Mouse (Mus musculus) layer of hippocampus, adult 8-10 months (tissue): Measurements from ENCODE around the gene Tpra1. TPM values are rescaled to one million over a fixed set of nuclear protein-coding genes. Genes with fewer than 3 reads are reported as not detected.
A peak's percentile ranks its signal among the peaks of the same experiment; 100 is the strongest.

Source experiments
- DNase-seq, 2 experiments: peaks; one replicate each; pipeline ENCODE4 v3.0.0; 2022; ENCODE audit warnings: low spot score in 2 of 2
- total RNA-seq, 4 experiments: library from RNA; stranded (reverse); gene quantifications; 2 replicates each; pipeline ENCODE4 v1.2.4; 2022

Gene Tpra1
- total RNA-seq, 4 experiments from 2014 or later: 43.9 to 50.8 (median 49.6) TPM

DNA sequence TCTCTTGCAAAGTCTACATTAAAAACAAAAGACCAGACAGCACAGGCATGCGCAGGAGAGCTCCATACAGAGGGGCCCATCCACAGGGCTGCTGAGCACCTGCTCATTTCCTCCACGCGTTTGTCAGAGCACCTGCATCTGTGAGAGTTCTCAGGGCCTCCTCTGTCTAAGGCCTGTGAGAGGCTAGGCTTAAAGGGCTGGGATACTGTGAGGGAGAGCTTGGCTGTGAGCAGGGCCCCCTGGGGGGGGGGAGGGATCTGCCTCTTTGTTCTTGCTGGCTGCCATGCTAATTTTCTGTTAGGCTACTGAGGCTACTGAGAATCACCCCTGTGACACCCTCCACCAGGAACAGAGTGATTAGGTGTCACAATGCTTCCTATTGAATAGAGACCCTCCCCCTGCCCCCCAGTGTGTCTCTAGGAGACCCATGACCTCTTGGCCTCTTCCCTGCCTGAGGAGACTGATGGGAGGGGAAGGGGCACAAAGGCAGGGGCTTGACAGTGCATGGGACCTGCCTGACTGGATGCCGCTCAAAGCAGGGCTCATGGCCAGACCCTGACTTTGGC is 23.7 kb downstream of the Tpra1 start:
- DNase-seq: no peak

DNA sequence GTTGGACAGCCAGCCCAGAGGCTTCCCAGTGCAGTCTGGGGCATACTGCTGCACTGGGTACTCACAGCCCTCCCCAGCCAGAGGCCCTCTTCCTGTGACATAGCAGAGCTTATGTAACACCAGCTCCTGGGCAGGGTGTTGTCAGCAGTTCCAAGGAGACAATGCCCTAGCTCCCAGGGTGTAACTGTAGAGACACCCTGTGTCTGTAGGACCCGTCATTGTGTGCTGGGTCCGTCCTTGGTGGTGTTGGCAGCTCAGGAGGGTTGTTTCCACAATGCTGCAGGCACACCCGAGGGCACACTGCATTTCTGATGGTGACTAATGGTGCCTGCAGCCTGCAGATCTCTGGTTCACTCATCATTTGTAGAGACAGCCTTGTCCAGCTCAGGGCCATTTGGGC is 24.8 kb downstream of the Tpra1 start:
- no peak for DNase-seq

DNA sequence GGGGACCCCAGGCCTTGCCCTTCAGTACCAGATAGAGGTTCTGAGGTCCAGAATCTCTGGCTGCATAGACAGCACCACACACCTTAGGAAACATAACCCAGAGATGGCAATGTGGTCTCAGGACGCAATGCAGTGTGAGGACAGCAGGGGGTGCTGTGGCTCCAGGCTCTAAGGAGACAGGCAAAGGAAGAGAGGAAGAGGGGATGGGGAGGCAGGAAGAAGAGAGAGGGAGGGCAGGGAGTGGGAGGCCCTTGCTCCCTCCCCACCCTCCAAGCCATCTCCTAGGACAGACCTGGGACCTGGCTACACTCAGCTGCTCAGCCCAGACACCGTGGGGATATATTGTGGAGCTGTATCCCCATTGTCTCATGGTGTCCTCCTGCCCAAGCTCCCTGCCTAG is 25.5 kb downstream of the Tpra1 start:
- peak; percentile 68 to 89 for DNase-seq

DNA sequence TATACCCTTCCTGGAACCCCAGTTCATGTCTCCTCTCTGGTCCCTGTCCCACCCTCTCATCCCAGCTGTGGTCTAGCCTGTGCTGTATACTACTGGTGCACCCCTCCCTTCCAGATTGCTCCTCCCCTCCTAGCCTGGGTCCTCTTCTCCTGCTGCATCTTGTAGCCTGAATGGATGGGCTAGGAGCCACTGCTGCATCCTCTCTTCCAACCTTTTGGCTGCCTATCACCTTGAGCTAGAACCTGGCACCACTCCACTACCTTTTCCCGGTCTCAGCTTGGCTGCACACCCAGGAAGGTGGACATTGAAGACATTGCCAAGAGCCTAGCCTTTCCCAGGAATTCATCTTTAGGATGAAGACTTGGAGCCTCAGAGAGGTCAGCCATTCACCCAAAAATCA is 26.0 kb downstream of the Tpra1 start:
- DNase-seq: no peak

DNA sequence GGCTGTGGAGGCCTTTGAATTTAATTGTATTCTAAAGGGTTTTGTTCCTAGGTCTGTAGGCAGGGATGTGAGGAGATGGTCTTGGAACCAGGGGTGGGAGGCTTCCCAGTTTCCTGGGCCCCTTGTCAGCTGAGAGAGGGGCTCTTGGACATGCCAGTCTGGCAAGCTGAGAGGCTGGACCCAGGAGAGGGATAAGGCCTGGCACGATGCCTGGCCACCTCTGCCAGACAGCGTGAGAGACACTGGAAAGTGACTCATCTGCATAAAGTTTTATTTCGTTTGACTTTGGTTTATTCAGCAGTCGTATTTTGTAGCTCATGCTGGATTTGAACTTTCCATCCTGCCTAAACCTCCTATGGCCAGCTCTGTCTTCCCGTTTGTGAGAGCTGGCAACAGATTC is 26.5 kb downstream of the Tpra1 start:
- no peak for DNase-seq

DNA sequence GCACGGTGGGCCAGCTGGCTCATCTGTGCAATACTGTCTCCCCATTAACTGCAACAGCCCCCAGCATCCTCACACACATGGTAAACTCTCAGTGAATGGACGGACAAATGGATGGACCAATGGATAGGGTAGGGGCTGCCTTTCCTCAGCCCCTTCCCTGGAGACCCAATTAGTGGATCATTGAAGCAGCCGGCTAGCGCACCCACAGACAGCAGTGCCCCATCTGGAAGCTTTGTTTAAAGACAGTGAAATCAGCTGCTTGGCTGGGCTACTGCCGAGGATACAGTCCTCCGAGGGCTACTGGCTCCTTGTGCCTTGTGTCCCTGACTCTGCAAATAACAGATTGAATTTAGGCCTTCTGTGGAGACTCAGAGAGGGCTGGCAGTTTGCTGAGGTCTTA is 27.4 kb downstream of the Tpra1 start:
- DNase-seq: no peak

DNA sequence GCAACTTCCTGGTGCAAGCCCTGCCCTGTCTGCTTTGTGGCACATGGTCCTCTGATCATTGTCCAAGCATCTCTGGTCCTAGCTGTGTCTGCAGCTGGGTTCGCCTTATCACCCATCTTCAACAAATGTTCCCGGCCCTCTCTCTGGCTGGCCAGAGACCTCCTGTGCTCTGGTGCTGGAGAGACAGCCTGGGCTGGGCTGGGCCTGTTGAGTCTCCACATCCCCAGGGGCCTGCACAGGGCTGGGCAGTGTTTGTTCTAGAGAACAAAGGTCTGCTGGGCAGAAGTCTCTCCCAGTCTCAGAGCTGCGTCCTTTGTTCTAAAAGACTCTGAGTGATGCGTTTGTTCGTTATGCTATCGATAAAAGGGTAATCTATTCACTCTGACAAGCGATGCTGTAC is 28.0 kb downstream of the Tpra1 start:
- no peak for DNase-seq

DNA sequence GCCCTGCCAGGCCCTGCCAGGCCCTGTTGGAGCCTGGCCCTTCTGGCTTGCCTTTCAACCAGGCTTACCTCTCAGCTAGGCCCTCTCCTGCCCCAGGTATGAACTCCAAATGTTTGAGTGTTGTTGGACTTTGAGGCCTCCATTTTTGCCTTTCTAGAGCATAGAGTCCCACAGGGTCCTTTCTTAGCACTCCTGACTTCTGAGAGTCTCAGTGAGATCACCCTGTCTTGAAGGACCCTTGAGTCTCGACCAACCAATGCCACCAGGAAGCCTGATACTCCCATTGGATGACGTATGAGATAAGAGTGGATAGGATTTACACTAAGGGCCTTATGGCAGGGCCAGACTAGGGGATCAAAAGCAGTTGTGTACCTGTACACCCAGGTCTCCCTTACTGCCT is 29.4 kb downstream of the Tpra1 start:
- DNase-seq: no peak

DNA sequence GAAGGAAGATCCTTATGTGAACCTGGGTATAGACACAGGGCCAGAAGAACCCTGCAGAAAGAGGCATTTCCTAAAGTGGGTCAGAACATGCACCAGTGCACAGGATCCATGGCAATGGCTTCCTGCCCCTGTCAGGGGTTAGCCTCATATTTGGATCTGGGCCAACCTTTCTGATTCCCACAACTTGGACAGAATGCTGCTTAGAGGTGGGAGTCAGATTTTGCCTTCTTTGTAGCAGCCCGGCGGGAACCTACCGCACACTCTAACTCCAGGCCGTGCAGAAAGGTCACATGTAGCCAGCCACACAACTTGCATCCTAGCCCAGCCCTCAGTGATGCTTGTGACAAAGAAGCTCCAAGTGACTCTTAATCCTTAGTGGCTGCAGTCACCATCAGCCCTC is 32.1 kb downstream of the Tpra1 start:
- DNase-seq: no peak

DNA sequence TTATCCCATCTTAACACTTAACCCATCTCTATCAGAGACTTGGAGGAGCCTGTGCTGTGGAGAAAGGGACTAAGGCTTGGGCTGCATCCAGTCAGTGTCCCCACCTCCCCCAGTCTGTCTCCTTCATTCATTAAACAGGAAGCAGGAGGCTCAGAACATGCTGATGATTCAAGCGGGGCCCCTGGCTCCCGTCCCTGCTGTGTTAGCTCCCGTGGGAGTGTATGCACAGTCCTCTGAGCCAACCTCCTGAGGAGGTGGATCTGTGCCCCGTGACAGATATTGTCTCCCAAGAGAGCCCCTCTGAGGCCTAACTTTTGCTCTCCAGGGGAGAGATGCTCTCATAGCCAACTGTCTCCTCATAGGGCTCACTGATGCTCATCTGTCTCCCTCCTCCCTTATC is 32.8 kb downstream of the Tpra1 start:
- DNase-seq: peak; percentile 73 to 74

DNA sequence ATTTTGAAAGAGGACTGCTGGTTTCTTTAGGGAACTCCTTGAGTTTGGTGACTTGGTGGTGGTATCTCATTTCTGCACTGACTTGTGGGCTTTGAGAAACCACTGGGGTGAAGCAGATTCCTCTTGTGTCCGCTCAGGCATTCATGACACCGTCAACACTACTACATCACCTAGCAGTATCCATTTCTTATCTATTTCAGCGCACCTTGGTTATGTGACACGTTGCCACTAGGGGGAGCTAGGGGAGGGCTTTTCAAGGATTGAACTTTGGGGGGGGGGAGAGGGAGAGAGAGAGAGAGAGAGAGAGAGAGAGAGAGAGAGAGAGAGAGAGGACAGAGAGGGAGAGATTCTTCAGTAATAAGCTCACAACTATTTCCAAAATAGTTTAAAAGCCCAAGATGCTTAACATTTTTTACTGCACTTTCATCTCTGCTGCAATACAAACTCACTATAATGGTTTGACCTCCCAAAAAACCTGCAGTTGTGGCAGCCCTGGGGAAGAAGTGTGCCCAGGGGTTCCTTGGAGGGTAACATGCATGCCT is 33.8 kb downstream of the Tpra1 start:
- no peak for DNase-seq

DNA sequence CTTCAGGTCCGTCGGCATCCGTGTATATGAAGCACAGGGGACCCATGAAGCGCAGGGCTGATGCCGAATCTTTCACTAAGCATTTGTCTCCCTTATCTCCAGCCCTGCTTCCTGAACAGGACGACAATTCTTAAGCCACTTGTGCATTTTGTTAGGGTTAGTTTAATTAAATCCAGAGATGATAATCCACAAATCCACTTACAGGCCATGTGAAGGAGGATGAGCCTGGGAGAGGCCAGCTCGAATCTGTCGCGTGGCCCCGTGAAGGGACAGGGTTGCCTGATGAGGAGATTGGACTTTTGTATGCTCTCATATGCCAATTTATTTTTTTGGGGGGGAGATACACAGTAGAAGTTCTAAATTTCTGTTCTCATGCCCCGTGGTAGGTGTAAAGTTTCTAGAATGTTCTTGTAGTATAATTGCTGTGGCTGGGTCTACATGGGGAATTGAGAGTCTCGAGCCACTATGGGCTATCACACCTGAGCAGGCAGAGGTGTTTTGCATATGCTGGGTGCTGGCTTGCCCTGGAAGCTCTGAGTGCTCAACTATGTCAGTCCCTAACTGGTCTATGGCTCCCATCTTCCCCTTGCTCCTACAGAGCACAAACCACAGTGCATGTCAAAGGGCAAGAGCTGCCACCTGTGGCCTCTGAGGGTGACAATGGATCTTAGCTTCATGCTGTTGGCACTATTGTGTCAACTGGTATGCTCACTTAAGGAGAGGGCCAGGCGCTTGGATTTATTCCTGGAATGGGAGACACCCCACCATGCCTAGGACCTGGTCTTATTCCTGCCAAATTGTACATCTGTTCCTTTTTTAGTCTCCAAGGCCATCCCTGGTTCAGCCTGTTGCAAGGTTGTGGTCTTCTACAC is 34.5 kb downstream of the Tpra1 start:
- DNase-seq: no peak

DNA sequence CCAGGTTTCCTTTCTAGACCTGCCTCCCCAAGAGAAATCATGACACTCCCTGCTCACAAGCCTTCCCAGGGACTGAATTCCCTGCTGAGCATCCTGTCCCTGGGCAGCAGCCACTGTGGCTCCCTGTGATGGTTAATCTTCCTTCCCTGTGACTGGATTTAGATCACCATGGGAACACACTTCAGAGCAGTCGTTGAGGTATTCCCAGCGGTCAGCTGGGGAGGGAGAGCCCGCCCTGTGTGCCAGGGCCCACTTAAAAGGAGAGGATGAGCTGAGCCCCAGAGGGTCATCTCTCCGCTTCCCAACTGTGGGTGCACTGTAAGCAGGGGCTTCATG is 35.1 kb downstream of the Tpra1 start:
- no peak for DNase-seq

DNA sequence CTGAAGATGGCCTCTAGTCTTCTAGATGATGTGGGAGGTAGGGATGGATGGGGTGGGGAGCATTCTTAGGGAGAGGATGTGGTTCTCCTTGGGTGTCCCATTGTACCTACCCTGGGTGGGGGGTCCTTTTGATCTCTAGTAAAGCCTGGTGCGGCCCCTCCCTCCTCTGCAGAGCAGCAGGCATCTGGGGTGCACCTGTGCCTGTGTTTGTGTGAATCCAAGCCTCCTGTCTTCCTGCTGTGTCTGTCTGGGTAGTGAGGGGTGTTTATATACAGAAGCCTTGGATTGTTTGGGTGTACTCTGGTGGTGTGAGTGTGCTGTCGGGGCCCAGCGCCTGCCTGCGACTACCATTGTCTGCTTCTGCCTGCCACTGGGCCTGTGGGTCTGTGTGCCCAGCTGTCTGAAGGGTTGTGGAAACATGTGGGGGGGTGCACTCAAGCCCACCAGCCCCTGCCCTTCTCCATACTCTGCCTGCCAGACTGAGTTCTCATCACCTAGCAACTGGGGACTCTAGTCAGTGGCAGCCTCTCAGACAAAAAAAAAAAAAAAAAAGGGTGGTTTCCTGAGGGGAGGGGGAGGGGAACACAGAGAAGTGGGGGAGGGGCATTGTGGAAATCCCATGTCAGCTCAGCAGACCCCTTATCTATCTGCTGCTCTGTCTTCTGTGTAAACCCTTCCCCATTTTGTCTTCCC is 36.1 kb downstream of the Tpra1 start:
- no peak for DNase-seq

DNA sequence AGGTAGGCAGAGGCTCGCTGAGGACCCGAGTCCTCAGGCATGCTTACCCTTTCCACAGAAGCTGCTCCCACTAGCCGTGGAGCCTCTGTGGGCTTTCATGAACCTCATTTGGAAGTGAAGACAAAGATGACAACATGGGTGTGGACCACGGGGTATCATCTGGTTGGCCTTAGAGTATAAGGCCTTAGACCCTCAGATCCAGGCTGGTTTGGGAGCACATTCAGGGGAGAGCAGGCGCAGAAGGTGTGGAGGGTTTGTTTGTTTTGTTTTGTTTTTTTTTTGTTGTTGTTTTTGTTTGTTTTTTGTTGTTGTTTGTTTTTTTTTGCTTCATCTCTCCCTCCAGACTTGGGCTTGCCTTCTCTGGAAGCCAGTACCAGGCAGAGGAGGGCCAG is 36.6 kb downstream of the Tpra1 start:
- DNase-seq: no peak

DNA sequence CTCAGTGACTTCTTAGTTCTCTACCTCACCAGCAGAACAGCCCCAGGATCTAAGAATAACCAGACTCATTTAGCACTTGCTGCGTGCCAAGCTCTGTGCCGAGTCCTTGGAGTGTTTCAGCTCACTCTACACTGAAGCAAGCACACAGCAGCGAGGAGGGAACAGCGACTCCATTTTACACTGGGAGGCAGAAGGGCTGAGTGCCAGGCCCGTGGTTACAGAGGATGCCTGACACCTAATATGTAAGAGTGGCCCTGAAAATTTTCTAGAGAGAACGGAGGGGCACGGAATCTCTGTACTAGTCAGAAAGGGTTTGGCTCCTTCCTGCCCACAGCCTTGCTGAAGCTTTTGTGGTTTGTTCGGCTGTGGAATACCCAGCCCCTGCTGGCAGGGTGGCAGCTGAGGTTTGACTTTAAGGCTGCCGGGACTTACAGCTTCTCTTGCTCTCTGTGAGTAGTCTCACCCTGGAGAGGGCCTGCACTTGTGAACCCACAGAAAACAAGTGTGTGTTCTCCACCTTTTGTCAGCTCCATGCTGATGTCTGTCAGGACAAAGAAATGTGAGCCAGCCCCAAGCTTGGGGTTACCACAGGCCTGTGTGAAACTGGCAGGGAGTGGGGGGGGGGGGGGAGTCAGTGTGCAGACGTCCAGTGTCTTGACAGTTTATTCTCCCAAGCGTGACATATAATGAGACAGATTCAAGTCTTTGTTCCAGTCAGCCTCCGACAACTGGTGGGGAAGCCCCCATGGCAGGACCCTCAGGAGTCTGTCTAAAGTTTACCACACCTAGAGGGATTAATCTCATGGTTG is 37.4 kb downstream of the Tpra1 start:
- DNase-seq: no peak

DNA sequence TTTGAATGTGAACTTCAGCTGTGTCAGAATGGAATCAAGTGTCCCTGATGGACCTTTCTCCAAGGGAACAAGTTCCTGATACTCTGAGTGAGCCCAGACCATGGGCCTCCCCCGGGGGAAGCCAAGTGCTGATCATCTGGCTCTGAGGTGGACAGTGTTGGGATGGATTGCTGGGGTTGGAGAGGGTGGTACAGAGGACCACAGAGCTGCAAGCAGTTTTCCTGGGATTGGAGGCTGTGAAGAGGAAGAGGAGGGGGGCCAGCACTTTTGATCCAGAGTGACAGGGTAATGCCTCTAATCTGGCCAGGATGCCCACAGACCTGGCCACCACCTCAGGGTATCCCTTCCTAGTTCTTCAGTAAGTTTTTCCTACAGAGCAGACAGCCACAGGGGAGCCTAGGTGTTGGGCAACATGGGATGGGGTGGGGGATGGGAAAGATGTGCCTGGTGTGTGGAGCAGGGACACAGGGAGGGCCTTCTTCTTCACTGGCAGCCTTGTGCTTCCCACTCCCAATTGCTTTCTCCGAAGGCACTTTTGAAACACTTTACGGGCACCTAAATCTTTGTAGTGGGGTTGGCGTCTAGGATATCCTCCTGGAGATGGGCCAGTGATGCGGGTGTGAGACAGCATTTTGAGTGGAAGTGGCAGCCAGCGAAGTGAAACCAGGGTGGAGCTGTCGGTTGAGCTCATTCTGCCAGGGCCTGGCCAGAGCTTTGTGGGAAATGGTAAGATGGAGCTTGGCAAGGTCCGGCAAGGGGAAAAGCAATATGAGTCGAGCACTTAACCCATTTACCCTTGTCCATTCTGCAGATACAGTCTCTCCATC is 38.3 kb downstream of the Tpra1 start:
- no peak for DNase-seq

DNA sequence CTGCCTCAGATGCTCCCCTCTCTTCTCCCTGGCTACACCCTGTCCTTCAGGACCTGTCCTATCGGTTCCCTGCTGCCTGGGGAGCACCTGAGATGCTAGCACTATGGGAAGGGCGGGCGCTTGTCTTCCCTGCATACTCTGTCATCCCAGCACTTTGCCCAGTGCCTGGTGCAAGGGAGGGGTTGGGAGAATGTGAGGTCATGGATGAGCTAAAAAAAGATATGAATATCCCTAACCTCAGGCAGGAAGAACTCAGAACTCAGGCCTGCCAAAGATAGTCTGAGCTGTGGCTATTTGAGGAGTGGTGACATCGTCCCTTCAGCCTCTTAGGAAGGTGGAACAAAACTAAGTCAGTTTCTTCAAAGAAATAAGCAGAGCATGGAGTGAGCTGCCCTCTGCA is 39.6 kb downstream of the Tpra1 start:
- no peak for DNase-seq

DNA sequence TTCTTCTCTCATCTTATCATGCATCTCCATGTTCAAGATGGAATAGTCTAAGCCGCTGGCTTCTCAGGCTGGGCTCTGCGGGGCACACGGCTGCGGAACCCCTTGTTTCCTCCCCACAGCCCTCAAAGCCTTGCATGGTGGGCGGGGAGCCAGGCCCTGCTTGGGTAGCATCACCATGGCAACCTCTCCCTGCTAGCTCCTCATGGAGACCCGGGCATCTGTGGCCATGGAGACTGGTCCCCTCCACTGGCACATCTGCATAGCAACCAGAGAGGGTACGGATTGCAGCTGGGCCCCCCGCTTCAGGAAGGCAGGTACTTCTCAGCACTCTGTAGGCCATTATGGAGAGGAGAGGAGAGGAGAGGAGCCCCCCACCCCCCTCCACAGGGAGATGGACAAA is 40.5 kb downstream of the Tpra1 start:
- peak; percentile 65 to 68 for DNase-seq

DNA sequence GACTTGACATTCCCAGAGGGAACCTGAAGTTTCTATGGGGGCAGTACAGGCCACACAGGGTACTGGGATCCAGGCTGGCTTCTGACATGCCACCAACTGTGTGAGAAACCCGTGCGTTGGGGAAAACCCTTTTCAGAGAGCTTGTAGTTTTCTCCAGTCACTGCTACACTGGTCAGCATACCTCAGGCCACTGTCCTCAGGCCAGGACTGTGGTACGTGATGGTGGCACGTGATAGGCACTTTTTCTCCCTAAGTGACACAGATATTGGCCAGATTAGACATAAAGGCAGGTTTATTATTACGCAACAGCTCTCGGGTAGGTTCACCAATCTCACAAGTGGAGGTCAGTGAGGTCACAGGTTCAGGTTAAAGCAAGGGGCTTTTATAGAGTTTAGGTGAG is 41.6 kb downstream of the Tpra1 start:
- no peak for DNase-seq

DNA sequence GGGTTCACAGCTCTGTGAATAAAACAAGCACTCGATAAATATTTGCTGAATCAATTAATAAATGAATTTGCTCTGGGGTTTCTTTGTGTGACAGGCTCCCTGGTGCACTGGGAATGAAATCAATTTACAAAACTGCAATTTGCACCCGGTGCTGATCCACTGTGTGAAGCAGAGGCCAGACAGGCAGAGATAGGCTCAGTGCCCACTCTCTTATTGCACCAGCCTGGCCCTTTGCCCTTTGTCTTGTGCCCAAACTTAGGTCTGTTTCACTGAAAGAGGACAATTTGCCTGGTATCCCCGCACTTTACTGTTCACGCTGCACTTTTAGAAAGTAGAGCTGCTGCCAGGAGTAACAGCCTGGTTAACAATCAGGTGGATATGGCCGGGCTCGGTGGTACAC is 44.4 kb downstream of the Tpra1 start:
- no peak for DNase-seq
